Mouse (Mus musculus) heart, postnatal 0 days (tissue): ENCODE data around the gene Eng.

Experiments
- CTCF ChIP-seq: IDR thresholded peaks from 2 replicates; pipeline ENCODE4 v1.5.1; 2016; ENCODE audit warnings: antibody characterized with exemption, control low read depth, low read depth
- EP300 ChIP-seq: IDR thresholded peaks from 2 replicates; pipeline ENCODE4 v1.6.1; 2016; ENCODE audit warnings: antibody characterized with exemption, low read depth

DNA sequence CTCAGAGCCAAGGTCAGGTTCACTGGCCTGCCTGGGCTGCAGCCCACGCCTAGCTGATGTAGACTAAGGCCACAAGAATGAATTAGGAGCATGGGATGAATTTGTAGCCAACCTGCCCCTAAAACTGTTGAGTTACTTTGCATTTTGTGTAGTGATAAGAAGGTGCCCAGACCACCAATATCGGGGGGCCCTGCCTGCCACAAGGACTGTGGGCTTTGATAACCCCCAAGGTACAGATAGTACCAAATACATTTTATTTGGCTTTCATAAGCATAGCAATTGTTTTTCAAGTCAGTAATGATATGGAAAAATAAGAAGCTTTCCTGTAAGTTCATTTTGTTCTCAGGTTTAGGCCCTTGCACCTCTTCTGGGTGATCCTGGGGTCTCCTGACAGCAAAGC lies 12.5 kb downstream of the Eng start:
- TF ChIP-seq CTCF: no peak
- TF ChIP-seq EP300: no peak
